Mouse (Mus musculus): ENCODE data around the gene Olfr103.

Olfr103 gene

DNA sequence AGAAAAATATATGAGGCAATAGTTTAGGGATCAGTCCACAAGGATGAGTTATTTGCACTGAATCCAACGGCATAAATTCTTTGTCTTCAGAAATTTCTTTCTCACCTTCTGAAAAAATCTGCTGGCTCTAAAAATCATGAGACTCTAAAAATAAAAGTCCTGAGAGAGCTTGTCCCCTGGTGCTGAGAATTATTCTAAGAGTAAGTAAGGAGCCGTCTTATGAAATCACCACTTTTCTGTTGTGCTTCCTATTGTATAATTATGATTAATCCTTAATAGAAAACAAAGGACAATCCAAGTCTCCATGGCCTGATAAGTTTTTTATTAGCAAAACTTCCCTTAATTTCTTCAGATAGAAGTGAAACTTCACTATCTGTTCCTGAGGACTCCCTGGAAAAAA, at the start of gene Olfr103:
Gene Olfr103 (minus strand): TSS at position 101 of the 400 bp plus-strand sequence.
- no peak for DNase-seq

DNA sequence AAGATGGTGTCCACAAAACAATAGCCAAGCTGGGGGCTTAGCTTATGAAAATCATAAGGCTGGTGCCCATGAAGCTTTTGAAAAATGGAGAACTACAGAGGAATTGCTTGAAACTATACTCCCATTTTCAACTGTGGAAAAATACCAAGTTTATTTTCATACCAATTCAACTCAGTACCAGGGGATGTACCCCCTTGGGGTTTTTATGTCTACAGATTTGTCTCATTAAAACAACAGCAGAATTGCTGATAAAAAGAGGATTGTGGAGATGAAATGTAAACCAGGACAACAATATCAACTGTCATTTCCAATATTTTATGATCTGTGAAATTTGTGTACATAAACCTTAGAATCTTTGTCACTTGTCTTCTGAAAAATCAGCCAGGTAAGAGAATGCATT, 39.2 kb upstream of the Olfr103 start, which contains the start of gene Olfr105-ps:
Gene Olfr105-ps (plus strand): TSS at position 301 of the 400 bp plus-strand sequence.
- DNase-seq, result no peak

DNA sequence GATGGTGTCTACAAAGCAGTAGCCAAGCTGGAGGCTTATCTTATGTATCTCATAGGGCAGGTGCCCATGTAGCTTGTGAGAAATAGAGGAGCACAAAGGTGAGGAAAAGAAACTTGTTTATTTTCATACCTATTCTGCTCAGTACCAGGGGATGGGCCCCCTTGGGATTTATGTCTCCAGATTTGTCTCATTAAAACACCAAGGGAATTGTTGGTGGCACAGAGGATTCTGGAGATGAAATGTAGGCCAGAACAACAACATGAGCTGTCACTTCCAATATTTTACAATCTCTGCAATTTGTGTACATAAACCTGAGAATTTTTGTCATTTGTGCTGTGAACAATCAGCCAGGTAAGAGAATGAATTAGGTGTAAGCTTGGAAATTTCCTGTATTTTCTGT, 19.8 kb upstream of the Olfr103 start, which contains the start of gene Olfr104-ps:
Gene Olfr104-ps (plus strand): TSS at position 301 of the 400 bp plus-strand sequence.
- DNase-seq, result no peak

DNA sequence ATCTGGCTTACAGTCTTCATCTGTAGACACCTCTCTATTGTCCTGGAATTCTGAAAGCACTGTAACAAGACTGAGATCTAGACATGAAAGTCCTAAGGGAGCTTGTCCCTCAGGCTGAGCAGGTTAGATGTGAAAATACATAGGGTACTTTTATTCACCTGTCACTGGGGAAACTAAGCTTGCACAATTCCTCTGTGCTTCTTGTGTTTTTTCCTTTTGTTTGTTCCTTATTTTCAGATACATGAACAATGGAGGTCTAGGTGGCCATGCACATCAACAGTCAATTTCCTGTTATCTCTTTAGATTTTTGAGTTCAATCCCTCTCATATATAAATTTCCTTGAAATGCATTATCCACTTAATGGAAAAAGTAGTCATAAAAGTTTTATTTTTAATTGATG, 22.5 kb downstream of the Olfr103 start, which contains the start of gene Olfr102:
Gene Olfr102 (minus strand): TSS at position 101 of the 400 bp plus-strand sequence.
- no peak for DNase-seq

DNA sequence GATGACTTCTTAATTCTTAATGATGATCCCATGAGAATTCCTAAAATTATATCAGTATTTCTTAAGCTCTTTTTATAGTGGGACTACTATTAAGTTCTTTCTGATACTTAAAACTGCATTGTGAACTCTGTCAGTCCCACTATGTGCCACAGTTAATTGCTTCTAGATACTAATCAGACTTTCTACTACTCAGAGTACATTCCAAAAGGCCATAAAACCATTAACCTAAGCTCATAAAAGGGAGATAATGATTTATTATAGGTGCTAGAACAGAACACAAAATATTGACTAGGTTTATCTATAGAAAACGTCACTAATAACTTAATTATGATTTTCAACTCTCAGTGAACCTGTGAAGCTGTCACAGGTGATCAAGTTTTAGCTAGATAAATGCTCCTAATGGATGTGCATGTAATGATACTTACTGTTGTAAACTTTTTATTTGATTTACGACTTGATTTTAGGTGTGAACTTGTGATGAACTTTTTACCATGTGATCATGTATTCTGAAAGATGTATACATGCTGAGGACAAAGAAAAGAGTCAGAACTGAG, 29.3 kb downstream of the Olfr103 start:
- DNase-seq, result no peak

DNA sequence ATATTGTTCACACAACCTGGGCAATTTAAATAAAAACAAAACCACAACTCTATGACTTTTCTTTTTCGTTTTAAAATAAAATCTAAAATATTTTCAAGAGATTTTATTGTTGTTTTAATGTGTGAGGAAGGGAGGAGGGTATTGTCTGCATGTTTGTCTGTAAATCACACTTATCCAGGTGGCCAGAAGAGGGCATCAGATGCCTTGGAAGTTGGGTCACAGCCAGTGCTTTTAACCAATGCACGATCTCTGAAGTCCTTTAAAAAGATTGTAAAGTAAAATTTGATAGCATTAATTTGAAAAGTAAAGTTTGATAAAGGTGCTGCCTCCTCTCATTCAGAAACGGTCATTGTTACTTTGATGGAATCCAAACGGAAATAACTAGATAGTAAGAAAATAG, 31.0 kb downstream of the Olfr103 start:
- no peak for DNase-seq

DNA sequence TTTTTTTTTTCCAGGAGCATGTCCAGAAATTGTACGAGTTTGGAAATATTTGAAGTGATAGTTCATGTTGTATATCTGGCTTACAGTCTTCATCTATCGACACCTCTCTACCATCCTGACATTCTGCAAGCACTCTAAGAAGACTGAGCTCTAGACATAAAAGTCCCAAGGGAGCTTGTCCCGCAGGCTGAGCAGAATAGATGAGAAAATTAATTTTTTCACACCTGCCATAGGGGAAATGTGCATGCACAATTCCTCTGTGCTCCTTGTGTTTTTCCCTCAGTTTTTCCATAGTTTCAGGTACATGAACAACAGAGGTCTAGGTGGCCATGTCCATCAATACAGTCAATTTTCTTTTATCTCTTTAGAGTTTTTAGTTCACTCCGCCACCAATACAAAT, 35.3 kb downstream of the Olfr103 start, which contains the start of gene Olfr101:
Gene Olfr101 (minus strand): TSS at position 101 of the 400 bp plus-strand sequence.
- no peak for DNase-seq
